Mouse (Mus musculus): ENCODE measurements around the gene Trap1a. TPM values are rescaled to one million over a fixed set of nuclear protein-coding genes. Genes with fewer than 3 reads are reported as not detected.

Gene Trap1a
- total RNA-seq, 2 experiments from 2014 or later, result not detected

Other genes with a start within 250 kb of the Trap1a start
- gene Serpina7, start 248.4 kb upstream of the Trap1a start, total RNA-seq (2021), result not detected
- not detected for gene 4930513O06Rik, start 247.4 kb upstream of the Trap1a start, total RNA-seq (2021)
- gene 4933428M09Rik, start 154.5 kb upstream of the Trap1a start, total RNA-seq (2021), result not detected
- gene Mum1l1, start 123.6 kb upstream of the Trap1a start, total RNA-seq (2021), result 1 to 10 TPM; 4.0 to 5.5 TPM
- under 1 TPM; 0.84 to 0.87 TPM for gene D330045A20Rik, start 146.7 kb downstream of the Trap1a start, total RNA-seq (2021)
- gene Rnf128, start 229.6 kb downstream of the Trap1a start, total RNA-seq (2021), result 1 to 10 TPM; 8.8 to 9.2 TPM

Data from left cerebral cortex, postnatal 10 days (tissue).